Mouse (Mus musculus) brain, embryonic 14.5 days (tissue): Measurements from ENCODE around the gene Gp1ba.

Source experiments
- CTCF ChIP-seq: fragments of 200-500 bp; IDR thresholded peaks from 2 replicates; pipeline ENCODE4 v1.5.1; 2012; ENCODE audit warnings: inconsistent platforms, mild to moderate bottlenecking, moderate library complexity, borderline replicate concordance; ENCODE audit not compliant: insufficient read depth, insufficient read length; ENCODE audit errors: extremely low read depth
- POLR2A ChIP-seq: fragments of 200-500 bp; IDR thresholded peaks from 2 replicates; pipeline ENCODE4 v1.6.1; 2012; ENCODE audit warnings: mild to moderate bottlenecking, inconsistent platforms, borderline replicate concordance; ENCODE audit not compliant: poor library complexity, insufficient read depth, insufficient read length, severe bottlenecking; ENCODE audit errors: extremely low read depth

- TF ChIP-seq POLR2A (no peak), CTCF (no peak)
Measured at GRCm38 (mm10) chr11:70667271-70668150, 28.6 kb downstream of the Gp1ba start.
